Mouse (Mus musculus) lung, embryonic 15.5 days (tissue): ENCODE results near the gene Haus2. TPM values are rescaled to one million over a fixed set of nuclear protein-coding genes. Genes with fewer than 3 reads are reported as not detected.

Source experiments
- ATAC-seq: fragments of 200-750 bp; cut with Nextera tagmentation; 2 replicates; pipeline ENCODE4 v1.8.0; 2017; ENCODE audit warnings: moderate number of reproducible peaks, borderline replicate concordance; ENCODE audit not compliant: low FRiP score, low TSS enrichment; ENCODE audit errors: extremely low read depth
- H3K27ac ChIP-seq: fragments of 300-500 bp; sonication (generic); 2 replicates; pipeline ENCODE4 v1.5.1; 2015; ENCODE audit warnings: moderate library complexity, mild to moderate bottlenecking, inconsistent platforms
- H3K27me3 ChIP-seq: fragments of 300-500 bp; sonication (generic); 2 replicates; pipeline ENCODE4 v1.6.1; 2015; ENCODE audit warnings: inconsistent platforms
- H3K36me3 ChIP-seq: fragments of 300-500 bp; sonication (generic); 2 replicates; pipeline ENCODE4 v1.6.1; 2015; ENCODE audit warnings: inconsistent platforms
- H3K4me1 ChIP-seq: fragments of 300-500 bp; sonication (generic); 2 replicates; pipeline ENCODE4 v1.6.1; 2015; ENCODE audit warnings: inconsistent platforms
- H3K4me2 ChIP-seq: fragments of 300-500 bp; sonication (generic); 2 replicates; pipeline ENCODE4 v1.6.1; 2015; ENCODE audit warnings: inconsistent platforms, mild to moderate bottlenecking, moderate library complexity
- H3K4me3 ChIP-seq: fragments of 300-500 bp; sonication (generic); 2 replicates; pipeline ENCODE4 v1.5.1; 2015; ENCODE audit warnings: mild to moderate bottlenecking, inconsistent platforms
- H3K9ac ChIP-seq: fragments of 300-500 bp; sonication (generic); 2 replicates; pipeline ENCODE4 v1.6.1; 2015; ENCODE audit warnings: inconsistent platforms
- H3K9me3 ChIP-seq: fragments of 300-500 bp; sonication (generic); 2 replicates; pipeline ENCODE4 v1.6.1; 2016; ENCODE audit warnings: inconsistent platforms
- WGBS: fragments of 180-500 bp; shearing (Covaris S2); methylation state at CpG from one replicate; pipeline ENCODE4 v1.1.7; 2015; 5-methylcytosine and 5-hydroxymethylcytosine counted together
- polyA plus RNA-seq: library from polyadenylated mRNA; unstranded; fragments of >200 nt; fragmentation: Nextera tagmentation; extraction: Ambion mirVana; gene quantifications from 2 replicates; pipeline ENCODE4 v1.2.1, GENCODE M21; 2015

Haus2 gene
- polyA plus RNA-seq, 1 experiment from 2014 or later: 21.9 TPM

DNA sequence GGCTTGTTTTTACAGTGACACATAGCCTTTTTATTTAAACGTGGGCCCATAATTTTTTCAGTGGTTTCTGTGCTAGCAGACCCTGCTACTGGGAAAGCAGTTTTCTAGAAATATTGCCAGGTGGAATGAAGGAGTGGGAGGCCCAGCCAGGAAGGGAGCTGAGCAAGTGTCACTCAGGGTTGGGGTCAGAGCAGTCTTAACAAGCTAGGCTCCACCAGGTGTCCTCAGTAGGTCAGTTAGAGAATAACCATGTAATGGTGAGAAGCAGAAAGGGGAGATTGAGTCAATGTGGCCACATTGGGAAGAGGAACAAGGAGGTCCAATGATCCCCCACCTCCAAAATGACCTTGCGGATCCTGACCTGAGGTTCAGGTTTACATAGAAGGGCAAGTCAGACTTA, 45.5 kb downstream of the Haus2 start:
- Histone ChIP-seq H3K9me3 (no peaks in the 10 kb centered on the region), H3K9ac (no peak overlapping the region), H3K4me3 (no peak overlapping the region), H3K27me3 (no peaks in the 10 kb centered on the region), H3K4me2 (no peak overlapping the region), H3K4me1 (peaks cover 19% of the 10 kb centered on the region), H3K27ac (no peak overlapping the region), H3K36me3 (no peaks in the 10 kb centered on the region)
- 69% methylated on average over 2 of the region's 2 CpGs for WGBS
- ATAC-seq: no peak

DNA sequence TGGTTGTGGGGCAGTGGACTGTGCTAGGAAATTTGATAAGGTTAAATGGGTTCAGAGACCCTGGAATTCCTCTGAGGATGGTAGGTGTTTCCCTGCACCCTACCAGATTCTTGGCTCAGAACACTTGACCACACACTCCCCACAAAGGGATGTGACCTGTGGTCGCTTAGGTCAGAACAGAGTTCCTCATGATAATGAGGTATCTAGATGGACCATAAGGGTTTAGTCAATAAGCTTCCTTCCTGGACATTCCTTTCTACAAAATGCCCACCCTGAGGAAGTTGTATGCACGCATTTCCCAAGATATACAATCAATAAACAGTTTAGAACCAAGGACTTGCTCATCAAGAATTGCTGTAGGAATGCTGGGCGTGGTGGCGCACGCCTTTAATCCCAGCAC, 46.7 kb downstream of the Haus2 start:
- H3K27ac ChIP-seq: no peak overlapping the region

DNA sequence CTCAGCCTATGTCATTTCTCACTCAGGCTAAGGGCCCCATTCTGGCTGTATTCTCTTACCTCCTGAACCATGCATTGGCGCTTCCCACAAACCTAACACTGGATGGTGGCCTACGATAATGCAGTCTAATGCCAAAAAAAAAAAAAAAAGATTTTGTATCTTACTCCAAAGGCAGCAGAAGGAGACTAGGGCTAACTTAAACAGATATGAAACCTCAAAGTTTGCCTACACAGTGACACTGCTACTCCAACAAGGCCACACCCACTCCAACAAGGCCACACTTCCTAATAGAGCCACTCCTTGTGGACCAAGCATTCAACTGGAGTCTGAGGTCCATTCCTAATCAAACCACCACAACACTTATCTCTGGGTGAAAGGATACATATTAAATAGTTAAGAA, 47.5 kb downstream of the Haus2 start:
- Histone ChIP-seq H3K9me3 (no peaks in the 10 kb centered on the region), H3K27ac (no peak overlapping the region), H3K27me3 (no peaks in the 10 kb centered on the region), H3K4me1 (peaks cover 31% of the 10 kb centered on the region), H3K4me2 (no peak overlapping the region), H3K9ac (no peak overlapping the region), H3K36me3 (no peaks in the 10 kb centered on the region), H3K4me3 (no peak overlapping the region)
- 92% methylated on average over 2 of the region's 2 CpGs for WGBS
- ATAC-seq: no peak

More for the DNA sequence above, 46.7 kb downstream of the Haus2 start:
- Histone ChIP-seq H3K4me2 (no peak overlapping the region), H3K4me1 (peaks cover 30% of the 10 kb centered on the region), H3K9me3 (no peaks in the 10 kb centered on the region), H3K9ac (no peak overlapping the region), H3K4me3 (no peak overlapping the region), H3K27me3 (no peaks in the 10 kb centered on the region), H3K36me3 (no peaks in the 10 kb centered on the region)
- 88% methylated on average over 5 of the region's 5 CpGs for WGBS
- ATAC-seq: no peak

GRCm38 (mm10) chr2:120658486-120658885, 49.3 kb downstream of the Haus2 start:
- no peak overlapping the region for H3K4me2 ChIP-seq
- H3K4me3 ChIP-seq: no peak overlapping the region
- H3K9ac ChIP-seq: no peak overlapping the region
- H3K9me3 ChIP-seq: no peaks in the 10 kb centered on the region
- WGBS: 66% methylated on average over 5 of the region's 5 CpGs
- ATAC-seq: no peak
- no peak overlapping the region for H3K27ac ChIP-seq
- H3K36me3 ChIP-seq: no peaks in the 10 kb centered on the region
- peaks cover 17% of the 10 kb centered on the region; the same call in 1 of the 2 replicates for H3K4me1 ChIP-seq
- no peaks in the 10 kb centered on the region for H3K27me3 ChIP-seq

GRCm38 (mm10) chr2:120659318-120659717, 50.1 kb downstream of the Haus2 start:
- H3K36me3 ChIP-seq: no peaks in the 10 kb centered on the region

DNA sequence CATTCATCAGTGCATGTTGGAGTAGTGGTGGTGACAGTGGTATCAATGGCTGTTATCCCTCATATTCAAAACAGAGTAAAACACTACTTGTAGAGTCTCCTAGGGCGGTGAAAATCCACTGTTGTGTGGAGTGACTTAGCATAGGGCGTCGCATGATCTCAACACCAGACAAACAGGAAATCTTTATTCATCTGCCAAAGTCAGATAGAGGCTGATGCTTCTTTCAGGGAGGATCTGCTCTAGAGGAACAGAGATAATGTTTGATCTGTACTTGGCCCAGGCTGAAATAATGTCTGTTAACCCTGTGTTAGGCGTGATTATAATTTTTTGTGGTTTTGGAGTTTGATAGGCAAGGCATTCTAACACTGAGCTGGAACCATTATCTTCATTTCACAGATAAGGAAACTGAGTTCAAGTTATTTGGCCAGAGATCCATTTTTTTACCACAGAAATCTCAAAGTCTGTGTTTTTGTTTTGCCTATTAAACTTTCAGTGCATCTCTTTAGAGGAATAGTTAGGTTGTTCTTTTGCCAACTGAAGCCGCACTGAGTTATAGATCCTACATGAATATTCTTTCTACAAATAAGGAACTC, 51.4 kb downstream of the Haus2 start:
- H3K9ac ChIP-seq: no peak overlapping the region
- no peak overlapping the region for H3K4me2 ChIP-seq
- no peaks in the 10 kb centered on the region for H3K9me3 ChIP-seq
- H3K27me3 ChIP-seq: no peaks in the 10 kb centered on the region
- peaks cover 4% of the 10 kb centered on the region; the same call in 1 of the 2 replicates for H3K36me3 ChIP-seq
- no peak overlapping the region for H3K4me3 ChIP-seq
- WGBS: 47% methylated on average over 5 of the region's 5 CpGs
- peak; percentile 58; the same call in 1 of the 2 replicates for ATAC-seq
- peak overlapping the region; percentile 32; the same call in 1 of the 2 replicates for H3K27ac ChIP-seq
- H3K4me1 ChIP-seq: peaks cover 21% of the 10 kb centered on the region; the same call in 1 of the 2 replicates

More at GRCm38 (mm10) chr2:120659318-120659717, 50.1 kb downstream of the Haus2 start:
- no peak for ATAC-seq
- Histone ChIP-seq H3K4me1 (peaks cover 21% of the 10 kb centered on the region; the same call in 1 of the 2 replicates), H3K27me3 (no peaks in the 10 kb centered on the region), H3K9me3 (no peaks in the 10 kb centered on the region), H3K9ac (no peak overlapping the region), H3K27ac (no peak overlapping the region), H3K4me2 (no peak overlapping the region), H3K4me3 (no peak overlapping the region)

GRCm38 (mm10) chr2:120662766-120663165, 53.6 kb downstream of the Haus2 start:
- Histone ChIP-seq H3K27me3 (no peaks in the 10 kb centered on the region), H3K9me3 (no peaks in the 10 kb centered on the region), H3K27ac (peak overlapping the region; percentile 62; the same call in 1 of the 2 replicates), H3K36me3 (peaks cover 11% of the 10 kb centered on the region; the same call in 1 of the 2 replicates), H3K4me1 (peaks cover 21% of the 10 kb centered on the region; the same call in 1 of the 2 replicates), H3K9ac (no peak overlapping the region), H3K4me2 (no peak overlapping the region), H3K4me3 (no peak overlapping the region)
- ATAC-seq: no peak

GRCm38 (mm10) chr2:120663491-120664154, 54.4 kb downstream of the Haus2 start:
- no peak overlapping the region for H3K4me2 ChIP-seq
- H3K36me3 ChIP-seq: peaks cover 15% of the 10 kb centered on the region; the same call in 1 of the 2 replicates
- ATAC-seq: peak; percentile 66; the same call in 1 of the 2 replicates
- no peaks in the 10 kb centered on the region for H3K9me3 ChIP-seq
- no peak overlapping the region for H3K9ac ChIP-seq
- 76% methylated on average over 3 of the region's 3 CpGs for WGBS
- H3K4me1 ChIP-seq: peaks cover 21% of the 10 kb centered on the region; the same call in 1 of the 2 replicates
- no peak overlapping the region for H3K4me3 ChIP-seq
- H3K27me3 ChIP-seq: no peaks in the 10 kb centered on the region
- H3K27ac ChIP-seq: peak overlapping the region; percentile 62

DNA sequence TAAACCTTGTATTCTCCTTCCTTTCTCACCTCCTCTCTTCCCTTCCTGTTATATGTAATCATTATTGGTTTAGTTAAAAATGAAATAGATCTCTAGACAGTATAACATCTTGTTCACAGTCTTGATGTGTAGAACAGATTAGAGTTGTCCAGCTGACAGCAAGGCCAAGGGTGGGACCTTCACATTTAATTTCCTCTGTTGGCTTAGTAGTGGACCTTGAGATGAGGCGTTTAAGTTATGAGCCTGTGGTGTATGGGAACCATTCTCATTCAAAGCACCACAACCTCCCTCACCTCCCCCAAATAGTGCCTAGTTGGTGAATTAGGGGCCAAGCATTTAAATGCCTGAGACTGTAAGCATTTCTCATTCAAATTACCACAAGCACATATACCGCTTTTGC, 58.3 kb downstream of the Haus2 start:
- no peaks in the 10 kb centered on the region for H3K9me3 ChIP-seq
- peaks cover 12% of the 10 kb centered on the region for H3K4me1 ChIP-seq
- no peak overlapping the region for H3K4me3 ChIP-seq
- H3K36me3 ChIP-seq: peaks cover 15% of the 10 kb centered on the region; the same call in 1 of the 2 replicates
- no peak overlapping the region for H3K27ac ChIP-seq
- no peak overlapping the region for H3K4me2 ChIP-seq
- no peak for ATAC-seq
- 89% methylated on average over 2 of the region's 2 CpGs for WGBS
- H3K27me3 ChIP-seq: no peaks in the 10 kb centered on the region
- no peak overlapping the region for H3K9ac ChIP-seq

GRCm38 (mm10) chr2:120670253-120670652, 61.1 kb downstream of the Haus2 start:
- peaks cover 5% of the 10 kb centered on the region for H3K4me1 ChIP-seq
- H3K9me3 ChIP-seq: no peaks in the 10 kb centered on the region
- no peak overlapping the region for H3K27ac ChIP-seq
- H3K9ac ChIP-seq: no peak overlapping the region
- peaks cover 30% of the 10 kb centered on the region; the same call in 1 of the 2 replicates for H3K36me3 ChIP-seq
- H3K4me3 ChIP-seq: no peak overlapping the region
- H3K4me2 ChIP-seq: no peak overlapping the region
- WGBS: 42% methylated on average over 2 of the region's 2 CpGs
- no peak; the same call in 1 of the 2 replicates for ATAC-seq
- no peaks in the 10 kb centered on the region for H3K27me3 ChIP-seq
